Mouse (Mus musculus) gonadal fat pad, adult 2 months (tissue): ENCODE results near the gene Asb18. TPM values are rescaled to one million over a fixed set of nuclear protein-coding genes. Genes with fewer than 3 reads are reported as not detected.

ENCODE experiments used
- DNase-seq: peaks from one replicate; pipeline ENCODE4 v3.0.0-alpha.2; 2012; ENCODE audit warnings: low read depth
- polyA plus RNA-seq: library from polyadenylated mRNA; depleted of rRNA; stranded (reverse); fragments of >200 nt; gene quantifications from 2 replicates; pipeline ENCODE4 v1.2.3, GENCODE M21; 2012

Asb18 gene
- polyA plus RNA-seq, 1 experiment = 26.8 TPM

GRCm38 (mm10) chr1:89969714-89970110 is 44.8 kb downstream of the Asb18 start:
- no peak for DNase-seq

GRCm38 (mm10) chr1:89969072-89969713 is 45.3 kb downstream of the Asb18 start:
- no peak for DNase-seq

- no peak for DNase-seq
These were observed 46.2 kb downstream of the Asb18 start for GRCm38 (mm10) chr1:89968111-89968851.

- no peak for DNase-seq
These were observed 46.9 kb downstream of the Asb18 start for GRCm38 (mm10) chr1:89967585-89967984.

DNA sequence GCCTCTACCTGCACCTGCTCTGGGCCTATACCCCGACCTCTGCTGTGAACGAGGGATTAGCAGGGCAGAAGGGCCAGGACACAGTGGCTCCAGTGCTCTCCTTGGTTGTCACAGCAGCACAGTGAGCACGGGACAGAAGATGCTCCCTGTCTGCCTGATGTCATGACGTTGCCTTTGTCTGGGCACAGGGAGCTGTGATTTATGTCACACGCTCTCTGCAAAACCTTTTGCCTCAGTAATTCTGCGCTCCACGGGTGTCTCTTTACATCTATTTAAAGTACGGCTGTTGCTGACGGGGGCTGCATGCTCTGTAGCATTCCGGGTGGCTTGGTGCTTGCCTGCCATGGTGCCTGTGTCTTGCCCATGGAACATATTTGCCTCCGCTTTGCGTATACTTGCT is 50.0 kb downstream of the Asb18 start:
- DNase-seq = no peak

GRCm38 (mm10) chr1:89963296-89963695 is 51.2 kb downstream of the Asb18 start:
- DNase-seq = no peak

GRCm38 (mm10) chr1:89962092-89962491 is 52.4 kb downstream of the Asb18 start:
- DNase-seq = no peak

DNA sequence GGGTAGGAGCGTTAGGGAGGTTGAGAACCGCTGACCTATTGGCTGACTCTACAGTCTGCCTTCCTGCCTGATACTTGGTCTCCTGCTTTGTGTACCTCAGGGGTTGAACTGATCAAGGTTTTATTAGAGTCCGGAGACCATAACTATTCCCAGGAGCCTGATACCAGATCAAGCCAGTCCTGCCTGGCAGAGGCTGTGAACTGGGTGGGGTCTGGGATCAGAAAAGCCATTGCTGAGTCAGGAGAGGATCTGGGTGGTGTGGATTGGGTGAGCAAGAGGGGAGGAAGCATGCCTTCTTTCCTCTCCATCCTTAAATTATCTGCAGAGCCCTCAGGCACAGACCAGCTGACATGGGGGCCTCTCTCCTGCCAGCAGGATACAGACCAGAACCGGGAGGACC is 55.1 kb downstream of the Asb18 start:
- DNase-seq = no peak

DNA sequence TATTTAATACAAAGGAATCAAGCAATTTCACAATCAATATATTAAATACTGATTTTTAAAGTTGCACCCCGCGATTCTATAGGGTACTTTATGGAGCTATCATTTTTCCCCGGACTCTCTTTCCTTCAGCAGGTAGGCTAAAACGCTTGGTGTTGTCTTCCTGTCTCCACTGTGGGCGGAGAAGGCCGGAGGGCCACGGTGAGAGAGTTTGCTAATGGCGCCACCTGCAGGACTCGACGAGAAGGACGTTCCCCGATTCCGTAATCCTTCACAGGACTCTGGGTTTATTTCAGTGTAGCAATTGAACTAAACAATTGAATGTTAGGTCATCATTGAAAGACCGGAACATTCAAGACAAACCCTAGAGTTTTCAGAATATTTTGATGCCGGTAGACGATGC is 71.3 kb downstream of the Asb18 start:
- no peak for DNase-seq

- DNase-seq = no peak
These were observed 72.0 kb downstream of the Asb18 start for GRCm38 (mm10) chr1:89942395-89942976.

DNA sequence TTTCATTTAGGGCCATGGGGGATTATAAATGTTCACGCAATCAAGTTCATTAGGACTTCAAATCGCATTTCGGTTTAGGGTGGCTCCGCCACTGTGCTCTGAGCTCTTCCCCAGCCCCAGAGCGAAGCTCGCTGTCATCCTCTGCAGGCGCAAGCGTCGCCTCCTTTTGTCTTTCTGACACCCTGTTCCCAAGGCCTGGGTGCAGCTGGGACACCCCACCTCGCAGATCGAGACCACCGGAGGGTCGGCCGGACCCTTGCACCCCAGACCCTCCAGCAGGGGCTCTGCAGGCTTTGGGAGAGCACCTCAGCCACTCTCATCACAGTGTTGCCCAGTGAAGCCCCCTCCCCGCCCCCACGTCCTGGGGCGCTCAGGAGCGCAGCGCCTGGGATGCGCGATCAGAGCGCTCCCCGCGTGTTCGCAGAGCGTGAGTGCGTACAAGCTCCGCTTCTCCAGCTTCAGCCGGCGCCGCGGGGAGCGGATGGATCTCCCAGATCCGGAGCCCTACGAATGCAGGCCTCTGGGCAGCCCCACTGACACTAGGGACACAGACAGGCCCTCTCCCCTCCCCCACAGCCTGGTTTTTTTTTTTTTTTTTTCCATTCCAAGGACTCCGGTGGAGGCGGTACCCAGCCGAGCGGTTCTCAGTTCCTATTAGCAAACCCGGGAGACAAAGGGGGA is 72.6 kb downstream of the Asb18 start:
- no peak for DNase-seq

DNA sequence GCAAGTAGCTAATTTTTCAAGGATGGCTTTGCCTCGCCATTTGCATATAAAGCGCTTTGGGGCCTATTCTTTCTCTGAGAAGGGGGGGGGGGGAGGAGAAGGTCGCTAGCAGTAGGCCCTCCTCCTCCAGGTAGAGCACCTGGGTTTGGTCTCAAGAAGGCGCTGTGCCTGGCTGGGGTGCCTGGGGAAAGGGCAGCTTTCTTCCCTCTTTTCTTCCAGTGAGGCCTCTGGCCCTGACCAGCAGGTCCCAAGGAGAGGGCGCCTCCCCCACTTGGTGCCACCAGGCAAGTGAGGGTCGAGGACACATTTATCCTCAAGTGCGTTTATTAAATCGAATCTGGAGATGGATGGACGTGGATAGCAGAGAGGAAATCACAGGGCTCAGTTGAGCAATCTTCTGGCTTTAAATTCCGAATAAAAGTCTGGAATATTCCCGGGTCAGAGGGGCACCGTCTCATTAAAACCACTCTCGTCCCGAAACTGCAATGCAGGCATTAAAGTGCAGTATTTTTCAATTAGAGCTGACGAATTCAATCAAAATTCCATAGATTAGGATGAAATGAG is 73.4 kb downstream of the Asb18 start:
- DNase-seq = no peak

DNA sequence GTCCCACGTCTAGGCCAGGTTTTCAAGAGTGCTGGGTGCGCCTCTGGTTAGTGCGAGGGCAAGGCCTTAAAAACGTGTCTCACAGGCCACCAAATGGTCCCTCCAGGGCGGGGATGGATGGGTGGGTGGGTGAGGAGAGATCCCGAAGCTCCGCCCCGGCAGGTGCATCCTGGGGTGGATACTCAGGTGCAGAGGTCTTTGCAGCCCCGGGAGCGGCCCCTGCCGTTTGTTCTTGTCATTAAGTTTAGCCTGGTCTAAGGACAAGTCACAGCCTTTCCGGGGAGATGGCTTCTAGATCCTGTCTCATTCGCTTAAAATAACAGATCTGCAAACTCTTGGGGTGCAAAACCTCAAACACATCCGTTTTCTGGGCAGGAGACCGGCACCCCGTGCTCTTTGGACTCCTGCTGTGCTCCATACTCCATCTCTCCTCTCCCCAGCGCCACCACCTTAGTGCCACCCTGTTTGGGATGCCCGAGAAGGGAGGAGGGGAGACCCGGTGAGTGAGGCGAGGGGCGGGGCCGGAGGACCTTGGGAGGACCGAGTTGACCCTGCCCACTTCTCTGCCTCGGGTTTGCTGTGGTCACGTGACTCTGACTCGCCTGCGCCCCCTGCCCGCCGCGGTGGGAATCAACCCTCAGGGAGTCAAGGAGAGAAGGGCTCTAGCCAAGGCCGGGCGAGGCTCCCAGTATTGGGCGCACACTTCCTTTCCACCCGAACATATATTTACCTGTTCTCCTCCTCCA is 74.3 kb downstream of the Asb18 start:
- no peak for DNase-seq

- no peak for DNase-seq
These were observed 74.9 kb downstream of the Asb18 start for GRCm38 (mm10) chr1:89939596-89939960.

- no peak for DNase-seq
These were observed 75.4 kb downstream of the Asb18 start for GRCm38 (mm10) chr1:89938884-89939595.

DNA sequence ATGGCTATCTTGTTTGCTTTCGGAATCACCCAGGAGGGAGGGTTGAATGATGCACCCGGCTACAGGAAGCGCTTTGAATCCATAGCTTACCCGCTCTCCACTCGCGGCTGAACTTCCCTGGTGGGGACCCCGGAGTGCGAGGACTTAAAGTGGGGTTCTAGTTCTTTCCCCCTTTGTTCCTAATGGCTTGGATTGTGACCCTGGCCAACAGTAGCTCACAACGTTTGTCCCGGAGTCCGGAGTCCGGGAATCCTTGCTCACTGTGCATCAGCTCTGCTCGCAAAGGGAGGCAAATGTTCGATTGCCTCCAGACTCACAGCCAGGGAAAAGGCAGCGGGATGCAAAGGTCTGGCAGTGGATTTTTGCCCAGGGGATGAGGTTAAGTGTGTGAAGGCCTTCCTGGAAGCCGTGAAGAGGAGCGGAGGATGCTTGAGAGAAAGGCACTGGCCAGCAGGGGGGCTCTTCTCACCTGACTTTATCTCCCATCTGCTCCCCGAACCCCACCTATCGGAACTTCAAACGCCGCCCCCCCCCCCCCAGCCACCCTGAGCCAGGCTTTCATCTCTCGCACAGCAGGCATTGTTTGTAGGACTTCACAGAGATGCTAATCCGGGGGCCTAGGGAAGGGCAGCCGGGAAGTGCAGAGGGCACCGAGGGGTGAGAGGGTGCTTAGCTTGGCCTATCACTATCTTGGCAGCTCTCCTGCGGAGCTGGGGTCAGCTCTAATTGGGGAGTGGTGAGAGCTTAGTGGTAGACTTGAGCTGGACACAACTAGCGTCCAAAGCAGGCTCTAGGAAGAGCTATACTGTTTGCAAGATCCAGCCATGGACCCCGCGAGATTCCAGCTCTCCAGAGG is 78.7 kb downstream of the Asb18 start:
- no peak for DNase-seq

- DNase-seq = no peak
These were observed 79.9 kb downstream of the Asb18 start for GRCm38 (mm10) chr1:89934316-89935260.

DNA sequence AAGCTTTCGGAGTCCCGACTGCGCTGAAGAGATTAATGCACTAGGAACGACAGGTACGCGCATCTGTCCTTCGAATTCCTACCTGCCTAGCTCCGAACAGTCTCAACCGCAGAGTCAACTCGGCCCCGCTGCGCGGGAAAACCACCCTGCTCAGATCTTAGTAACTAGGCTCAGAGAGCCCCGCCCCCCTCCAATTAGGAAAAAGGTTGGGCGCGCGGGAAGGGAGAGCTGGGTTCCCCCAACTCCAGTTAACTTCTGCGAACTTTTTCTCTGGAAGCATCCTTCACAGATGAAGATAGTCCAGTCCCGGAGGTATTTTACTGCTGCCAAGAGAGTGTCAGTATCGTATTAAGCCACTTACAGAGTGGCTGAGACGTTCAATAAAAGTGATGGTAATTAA is 80.7 kb downstream of the Asb18 start:
- no peak for DNase-seq

GRCm38 (mm10) chr1:89933028-89933427 is 81.4 kb downstream of the Asb18 start:
- DNase-seq = no peak
